Mouse (Mus musculus) lung, adult 2 months (tissue): ENCODE measurements around the gene Rgs8.

Experiments
- CTCF ChIP-seq: fragments of 200-500 bp; IDR thresholded peaks from 2 replicates; pipeline ENCODE4 v1.5.1; 2011; ENCODE audit warnings: mild to moderate bottlenecking, low read length, control low read depth; ENCODE audit not compliant: insufficient read depth
- POLR2A ChIP-seq: fragments of 200-500 bp; IDR thresholded peaks from 2 replicates; pipeline ENCODE4 v1.6.1; 2011; ENCODE audit warnings: low read depth, mild to moderate bottlenecking, control low read depth, low read length, borderline replicate concordance; ENCODE audit errors: extremely low read depth

GRCm38 (mm10) chr1:153749211-153749801 lies 96.5 kb downstream of the Rgs8 start, which contains the start of gene Rnasel:
- TF ChIP-seq CTCF, result peak; percentile 44
- TF ChIP-seq POLR2A, result peak; percentile 47; the same call in 1 of the 2 replicates
